Mouse (Mus musculus): ENCODE measurements around the gene Rtp2. TPM values are rescaled to one million over a fixed set of nuclear protein-coding genes. Genes with fewer than 3 reads are reported as not detected.

Rtp2 gene
- not detected for total RNA-seq (2021)
- long read RNA-seq, experiment 1, result 0 reads
- long read RNA-seq, experiment 2, result 0 reads

GRCm38 (mm10) chr16:23932294-23932693, at the start of gene Rtp2:
TSS of gene Rtp2 (minus strand) at chr16:23932394.
- intact Hi-C loops (cut with DNase I; ENCODE audit: low total_unique reads), result no loop called here
- no peak for DNase-seq

GRCm38 (mm10) chr16:23980991-23981720, 49.0 kb upstream of the Rtp2 start:
- DNase-seq, result no peak
- intact Hi-C loops (cut with DNase I; ENCODE audit: low total_unique reads), result loop anchor here (5.0 kb wide), 2 partner anchors 1081 to 1281 kb away; no protein-coding TSS in a partner anchor

- DNase-seq, result no peak
- intact Hi-C loops (cut with DNase I; ENCODE audit: low total_unique reads), result loop anchor here (5.0 kb wide), 2 partner anchors 1082 to 1282 kb away; no protein-coding TSS in a partner anchor
Measured at GRCm38 (mm10) chr16:23980201-23980870, 48.1 kb upstream of the Rtp2 start.

DNA sequence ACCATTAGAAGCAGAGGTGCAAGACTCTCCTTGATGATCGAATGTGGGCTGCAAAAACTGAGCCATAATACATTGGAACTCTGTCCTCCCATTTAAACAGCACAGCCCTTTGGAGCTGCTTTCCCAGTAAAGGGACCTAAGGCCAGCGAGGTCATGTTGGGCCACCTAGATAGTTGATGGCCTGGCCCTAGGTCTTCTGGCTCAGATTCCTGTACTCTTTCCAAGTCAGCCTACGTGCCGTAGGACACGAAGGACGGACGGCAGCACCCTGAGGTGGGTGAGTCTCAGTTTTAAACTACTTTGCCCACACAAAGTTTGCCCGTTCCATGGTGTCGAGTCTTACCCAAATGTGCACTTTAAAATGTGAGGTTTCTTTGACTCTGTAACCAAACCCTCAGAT, 47.3 kb upstream of the Rtp2 start:
- intact Hi-C loops (cut with DNase I; ENCODE audit: low total_unique reads), result loop anchor here (10.0 kb wide), 1 partner anchor 1365 kb away; no protein-coding TSS in a partner anchor
- peak; percentile 51 for DNase-seq

DNA sequence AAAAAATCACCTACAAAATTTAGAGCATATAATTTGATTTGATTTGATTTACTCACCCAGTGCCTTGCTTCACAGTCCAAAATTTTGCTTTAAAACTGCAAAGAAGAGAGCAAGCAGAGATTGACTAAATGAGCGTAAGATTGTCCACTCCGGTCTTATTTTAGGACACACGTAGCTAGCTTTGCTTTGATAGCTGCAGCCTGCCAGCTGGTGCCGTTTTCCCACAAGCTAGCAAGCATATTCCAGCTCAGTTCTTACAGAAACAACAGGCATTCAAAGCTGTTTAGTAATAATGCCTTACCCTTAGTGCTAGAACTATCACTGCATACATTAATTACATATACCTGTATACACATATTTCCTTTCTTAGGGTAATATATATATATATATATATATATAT, 46.3 kb upstream of the Rtp2 start:
- DNase-seq, result no peak
- intact Hi-C loops (cut with DNase I; ENCODE audit: low total_unique reads), result loop anchor here (10.0 kb wide), 1 partner anchor 1366 kb away; no protein-coding TSS in a partner anchor

DNA sequence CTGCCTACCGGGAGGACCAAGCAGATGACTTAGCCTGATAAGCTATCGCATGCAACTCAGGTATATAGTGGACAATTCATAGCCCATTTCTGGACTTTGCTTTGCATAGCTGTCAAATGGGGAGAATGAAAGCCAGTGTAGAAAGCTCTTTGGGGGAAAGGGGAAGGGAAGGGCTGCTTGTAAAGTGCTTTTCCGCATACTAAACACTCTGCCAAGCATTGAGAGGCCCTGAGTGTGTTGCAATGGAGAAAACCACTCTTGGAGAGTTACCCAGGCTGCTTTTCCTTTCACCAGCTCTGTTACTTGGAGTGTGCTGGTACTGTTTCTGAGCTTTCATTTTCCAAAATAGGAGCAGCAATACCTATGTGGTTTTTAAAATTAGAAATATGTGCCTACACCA, 45.5 kb upstream of the Rtp2 start:
- intact Hi-C loops (cut with DNase I; ENCODE audit: low total_unique reads), result loop anchor here (10.0 kb wide), 1 partner anchor 1367 kb away; no protein-coding TSS in a partner anchor
- DNase-seq, result no peak

GRCm38 (mm10) chr16:23976196-23976595, 44.0 kb upstream of the Rtp2 start:
- intact Hi-C loops (cut with DNase I; ENCODE audit: low total_unique reads), result loop anchor here (10.0 kb wide), 1 partner anchor 1369 kb away; no protein-coding TSS in a partner anchor
- DNase-seq, result no peak

DNA sequence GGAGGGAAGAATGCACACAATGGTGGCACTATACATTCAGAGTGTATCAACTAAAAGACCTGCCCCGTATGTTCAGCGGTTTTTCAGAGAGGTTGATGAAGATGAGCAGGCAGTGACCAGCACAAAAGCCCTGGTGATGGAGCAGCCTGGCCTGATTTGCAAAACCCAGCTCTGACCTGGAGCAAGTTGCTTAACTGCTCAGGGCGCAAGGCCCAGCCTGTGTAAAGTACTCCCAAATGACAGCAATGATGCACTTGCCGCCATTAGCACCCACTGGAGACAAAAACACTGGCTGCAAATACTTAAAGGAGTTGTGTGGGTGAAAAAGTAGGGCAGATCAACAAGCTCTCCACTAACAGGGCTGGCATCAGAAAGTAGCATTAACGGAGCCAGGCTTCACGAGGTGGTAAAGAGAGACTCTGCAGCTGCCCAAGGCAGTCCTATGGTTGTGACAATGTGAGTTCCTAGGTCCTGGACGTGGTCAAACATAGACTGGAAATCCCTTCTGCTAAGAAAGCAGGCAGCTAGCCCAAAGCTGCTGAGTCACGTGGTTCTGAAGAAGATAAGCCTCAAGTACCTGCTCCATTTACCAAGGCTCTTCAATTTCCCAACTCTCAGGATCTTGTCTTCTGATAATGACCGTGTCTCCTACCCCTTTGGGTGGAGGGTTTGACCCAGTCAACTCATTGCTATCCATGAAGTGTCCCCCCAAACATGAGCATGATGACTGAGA, 41.6 kb upstream of the Rtp2 start:
- DNase-seq, result no peak
- intact Hi-C loops (cut with DNase I; ENCODE audit: low total_unique reads), result loop anchor here (10.0 kb wide), 1 partner anchor 1371 kb away; no protein-coding TSS in a partner anchor

- intact Hi-C loops (cut with DNase I; ENCODE audit: low total_unique reads), result loop anchor here (10.0 kb wide), 1 partner anchor 1372 kb away; no protein-coding TSS in a partner anchor
- DNase-seq, result no peak
Measured at GRCm38 (mm10) chr16:23972901-23973300, 40.7 kb upstream of the Rtp2 start.

DNA sequence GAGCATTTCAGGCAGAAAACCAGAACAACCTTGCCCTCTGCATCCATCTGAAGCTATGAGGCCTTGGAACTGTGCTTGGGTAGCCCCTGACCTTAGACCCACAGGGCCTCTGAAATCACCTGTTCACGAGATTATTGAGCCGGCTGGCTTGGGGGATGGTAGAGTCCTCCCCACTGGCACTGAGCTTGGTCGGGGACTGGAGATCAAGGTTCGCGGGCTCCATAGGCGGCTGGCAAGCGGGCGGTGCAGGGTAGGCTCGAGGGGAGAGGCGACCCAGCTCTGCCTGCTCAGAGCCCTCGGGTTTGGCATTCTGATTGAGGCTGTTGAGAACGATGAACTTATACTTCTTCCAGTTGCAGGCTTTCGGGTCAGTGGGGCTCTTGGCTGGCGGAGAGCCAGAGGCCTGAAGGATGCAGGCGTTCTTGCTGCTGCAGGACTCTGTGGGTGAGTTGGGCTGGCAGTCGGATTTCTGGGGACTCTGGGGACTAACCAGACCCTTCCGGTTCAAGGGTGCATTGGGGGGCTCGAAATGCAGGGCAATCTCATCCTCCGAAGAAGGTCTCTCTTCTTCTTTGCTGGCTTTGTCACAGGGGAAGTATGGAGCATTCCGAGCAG, 40.0 kb upstream of the Rtp2 start:
- no peak for DNase-seq
- intact Hi-C loops (cut with DNase I; ENCODE audit: low total_unique reads), result loop anchor here (10.0 kb wide), 1 partner anchor 1373 kb away; no protein-coding TSS in a partner anchor

- intact Hi-C loops (cut with DNase I; ENCODE audit: low total_unique reads), result loop anchor here (10.0 kb wide), 1 partner anchor 1375 kb away; no protein-coding TSS in a partner anchor
- no peak for DNase-seq
Measured at GRCm38 (mm10) chr16:23969919-23970318, 37.7 kb upstream of the Rtp2 start.

GRCm38 (mm10) chr16:23968888-23969287, 36.7 kb upstream of the Rtp2 start:
- intact Hi-C loops (cut with DNase I; ENCODE audit: low total_unique reads), result no loop called here
- no peak for DNase-seq

DNA sequence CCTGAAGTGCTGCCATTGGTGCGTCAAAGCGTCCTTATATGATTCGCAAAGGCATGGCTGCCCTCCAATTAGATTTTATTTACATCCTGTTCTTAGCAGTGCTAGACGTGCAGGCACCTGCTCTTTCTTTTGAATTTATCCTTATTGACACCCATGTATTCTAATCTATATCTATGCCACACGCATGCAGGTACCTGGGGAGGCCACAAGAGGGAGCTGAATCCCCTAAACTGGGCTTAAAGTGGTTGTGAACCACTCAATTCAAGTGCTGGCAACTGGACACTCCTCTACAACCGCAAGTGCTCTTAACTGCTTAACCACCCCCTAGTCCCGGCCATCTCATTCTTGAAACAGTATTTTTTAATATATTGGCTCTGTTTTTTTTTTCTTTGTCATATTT, 35.1 kb upstream of the Rtp2 start:
- DNase-seq, result no peak
- intact Hi-C loops (cut with DNase I; ENCODE audit: low total_unique reads), result no loop called here

GRCm38 (mm10) chr16:23966066-23966465, 33.9 kb upstream of the Rtp2 start:
- no peak for DNase-seq
- intact Hi-C loops (cut with DNase I; ENCODE audit: low total_unique reads), result no loop called here

DNA sequence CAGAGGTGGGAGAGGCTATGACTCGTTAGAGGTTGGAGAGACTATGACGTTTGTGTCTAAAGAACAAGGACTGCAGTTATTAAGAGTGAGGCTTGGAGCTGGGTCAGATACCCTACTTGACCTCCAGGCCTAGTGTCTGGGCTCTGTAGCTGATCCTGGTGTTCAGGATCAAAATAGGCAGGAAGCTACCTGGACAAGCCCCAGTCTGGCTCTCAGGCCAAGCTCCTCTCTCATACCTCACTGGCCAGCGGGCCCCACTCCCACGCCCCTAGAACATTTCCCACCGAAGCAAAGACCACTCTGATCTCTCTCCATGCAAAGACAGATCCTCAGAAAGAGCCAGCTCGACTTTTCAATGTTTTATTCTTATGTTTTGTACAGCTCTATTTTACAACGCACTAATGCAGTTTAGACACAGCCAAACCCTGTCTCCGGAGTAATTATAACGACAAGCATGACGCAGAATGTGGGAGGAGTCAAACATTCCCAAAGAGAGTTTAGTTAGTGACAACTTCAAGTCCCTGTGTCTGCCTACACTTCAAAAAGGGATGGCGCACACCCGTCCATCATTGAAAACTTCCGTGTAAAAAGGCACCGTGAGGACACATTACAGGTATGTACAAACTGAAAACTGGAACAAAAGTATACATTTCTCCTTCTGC, 32.6 kb upstream of the Rtp2 start:
- intact Hi-C loops (cut with DNase I; ENCODE audit: low total_unique reads), result no loop called here
- no peak for DNase-seq

- peak; percentile 43 for DNase-seq
- intact Hi-C loops (cut with DNase I; ENCODE audit: low total_unique reads), result no loop called here
Measured at GRCm38 (mm10) chr16:23963896-23964668, 31.9 kb upstream of the Rtp2 start.

DNA sequence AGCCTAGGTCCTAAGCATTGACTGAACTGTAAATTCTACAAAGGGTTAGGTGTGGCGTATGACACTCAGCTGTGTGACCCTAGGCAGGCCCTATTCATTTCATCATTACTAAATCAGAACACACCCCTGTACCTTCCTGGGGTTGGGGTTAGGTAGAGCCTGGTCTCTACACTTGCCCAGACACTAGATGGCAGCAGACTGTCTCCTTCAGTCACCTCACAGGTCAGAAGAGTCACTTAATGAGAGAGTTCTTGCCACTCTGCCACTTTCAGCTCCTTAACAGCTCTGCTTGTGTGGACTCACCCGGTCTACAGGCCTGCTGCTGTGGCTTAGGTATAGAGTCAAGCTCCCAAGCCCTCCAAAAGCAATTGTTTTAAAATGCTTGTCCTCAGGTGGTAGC, 30.2 kb upstream of the Rtp2 start:
- no peak for DNase-seq
- intact Hi-C loops (cut with DNase I; ENCODE audit: low total_unique reads), result no loop called here

DNA sequence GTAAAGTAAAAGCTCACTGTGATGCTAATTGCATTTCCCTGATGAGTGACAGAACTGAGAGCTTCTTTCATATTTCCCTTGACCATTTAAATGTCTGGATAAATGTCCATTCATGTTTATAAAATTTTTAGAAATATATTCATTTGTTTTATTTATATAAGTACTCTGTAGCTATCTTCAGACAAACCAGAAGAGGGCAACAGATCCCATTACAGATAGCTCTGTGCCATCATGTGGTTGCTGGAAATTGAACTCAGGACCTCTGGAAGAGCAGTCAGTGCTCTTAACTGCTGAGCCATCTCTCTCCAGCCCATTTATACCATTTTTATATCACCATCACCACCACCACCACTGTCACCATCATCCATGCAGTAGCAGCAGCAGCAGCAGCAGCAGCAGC, 26.7 kb upstream of the Rtp2 start:
- no peak for DNase-seq
- intact Hi-C loops (cut with DNase I; ENCODE audit: low total_unique reads), result no loop called here

All from gastrocnemius, postnatal 14 days (tissue).